In genomic region chr16:44502895-44503575, GRCm38 (mm10) we compare ENCODE assay signal across 9 mouse cellular contexts. TPM values are rescaled to one million over a fixed set of nuclear protein-coding genes. Genes with fewer than 3 reads are reported as not detected.
A peak's percentile ranks its signal among the peaks of the same experiment; 100 is the strongest.
DNase-seq lines count a peak whose midpoint lies in the region; ATAC-seq lines count a peak whose summit lies in the region.
"Had no signal": no experiment of that assay in that cellular context is flagged by ENCODE, and none has a peak within 500 bp of the region (broad histone marks: within the 10 kb centered on the region; RNA-seq: fewer than 3 reads in every experiment).

No protein-coding gene starts in this region.

- intact Hi-C loops in heart, postnatal 14 days (cut with DNase I) = no loop called here
- intact Hi-C loops in left cerebral cortex, postnatal 25 days (cut with DNase I) = no loop called here

- no peak overlapping the region for H3K9ac ChIP-seq in heart, embryonic 11.5 days (ENCODE audit: low read depth, low read length)
- H3K9ac ChIP-seq: liver, embryonic 14.5 days had no signal

- no peak overlapping the region for H3K4me2 ChIP-seq in heart, embryonic 11.5 days

- H3K36me3 ChIP-seq in heart, embryonic 11.5 days (ENCODE audit: control insufficient read depth, insufficient read depth, low read length) = peaks cover 17% of the 10 kb centered on the region

- no peaks in the 10 kb centered on the region for H3K27me3 ChIP-seq in heart, embryonic 11.5 days (ENCODE audit: control insufficient read depth, insufficient read depth, low read length)

- H3K4me3 ChIP-seq in heart, embryonic 11.5 days (ENCODE audit: low read depth, low read length) = no peak overlapping the region

- H3K4me1 ChIP-seq in heart, embryonic 11.5 days (ENCODE audit: control insufficient read depth, insufficient read depth, low read length) = 0 out of 2 replicates have a peak, but pooled peaks cover 2% of the 10 kb centered on the region

- peak; percentile 96 for DNase-seq in heart, adult 11 months
- peak; percentile 61 for DNase-seq in cerebellum, adult 11 months
- DNase-seq in heart, postnatal 14 days = peak; percentile 46 to 49
- no peak for DNase-seq in layer of hippocampus, adult 8-10 months (ENCODE audit: low spot score in 2 of 2)
- DNase-seq in left cerebral cortex, postnatal 25 days (ENCODE audit: low spot score in 2 of 2) = no peak
- no peak for DNase-seq in kidney, adult 8-10 months

- no peak for ATAC-seq in heart, embryonic 11.5 days (replicated peaks; ENCODE audit: insufficient number of reproducible peaks, low FRiP score, low TSS enrichment)
- ATAC-seq in megakaryocyte-erythroid progenitor cell, adult 5-6 weeks (replicated peaks; ENCODE audit: low FRiP score, low TSS enrichment, poor library complexity, severe bottlenecking) = 0 out of 2 replicates have a peak, but pooled peaks have one; percentile 34

- H3K9me3 ChIP-seq in heart, embryonic 11.5 days (replicated peaks; ENCODE audit: control insufficient read depth, low read length) = peaks cover 4% of the 10 kb centered on the region; the same call in 1 of the 2 replicates

- 45% methylated on average over 8 of the region's 8 CpGs for WGBS in heart, embryonic 11.5 days (ENCODE audit: insufficient replicate concordance)

- no peak overlapping the region for H3K27ac ChIP-seq in heart, embryonic 11.5 days (ENCODE audit: low read depth, low read length)
- H3K27ac ChIP-seq: liver, embryonic 14.5 days had no signal

RNA-seq across cellular contexts. Expression of gene Boc, which starts 55.7 kb away (rescaled TPM):
- 8.7 and 8.9 TPM in 2 replicates for polyA plus RNA-seq in heart, embryonic 11.5 days (2014; fragmentation: Nextera tagmentation; extraction: Ambion mirVana)
- 1 to 10 TPM; 7.1 to 8.6 TPM for total RNA-seq in heart, postnatal 14 days (2021)
- total RNA-seq in megakaryocyte-erythroid progenitor cell, adult 5-6 weeks (2014; fragmentation: Nextera tagmentation) = not detected in 2 replicates
- total RNA-seq in megakaryocyte-erythroid progenitor cell, adult 5-6 weeks (2017) = not detected in 2 replicates
- total RNA-seq in layer of hippocampus, adult 8-10 months (2022) = 10 to 100 TPM; 10.7 to 13.4 (median 12.6) TPM
- 10 to 100 TPM; 19.9 TPM for total RNA-seq in left cerebral cortex, postnatal 25 days (2021)

Comparison
In these comparisons a context has a peak if more than half of its experiments do, and no peak if none do; other contexts are left out.
1. DNase-seq: peak in heart, adult 11 months (single experiment), cerebellum, adult 11 months (single experiment) and heart, postnatal 14 days (2 of 2); none in layer of hippocampus, adult 8-10 months (0 of 2), left cerebral cortex, postnatal 25 days (0 of 2) and kidney, adult 8-10 months (0 of 2).
2. RNA of gene Boc, which starts 55.7 kb away (total RNA-seq): 19.9 TPM in left cerebral cortex, postnatal 25 days, 10.7 to 13.4 TPM in layer of hippocampus, adult 8-10 months and 7.1 to 8.6 TPM in heart, postnatal 14 days; not detected in megakaryocyte-erythroid progenitor cell, adult 5-6 weeks; every median in the first group is over 4 times any median in the second.